Mouse (Mus musculus): ENCODE data around the gene Prkcg.

DNA sequence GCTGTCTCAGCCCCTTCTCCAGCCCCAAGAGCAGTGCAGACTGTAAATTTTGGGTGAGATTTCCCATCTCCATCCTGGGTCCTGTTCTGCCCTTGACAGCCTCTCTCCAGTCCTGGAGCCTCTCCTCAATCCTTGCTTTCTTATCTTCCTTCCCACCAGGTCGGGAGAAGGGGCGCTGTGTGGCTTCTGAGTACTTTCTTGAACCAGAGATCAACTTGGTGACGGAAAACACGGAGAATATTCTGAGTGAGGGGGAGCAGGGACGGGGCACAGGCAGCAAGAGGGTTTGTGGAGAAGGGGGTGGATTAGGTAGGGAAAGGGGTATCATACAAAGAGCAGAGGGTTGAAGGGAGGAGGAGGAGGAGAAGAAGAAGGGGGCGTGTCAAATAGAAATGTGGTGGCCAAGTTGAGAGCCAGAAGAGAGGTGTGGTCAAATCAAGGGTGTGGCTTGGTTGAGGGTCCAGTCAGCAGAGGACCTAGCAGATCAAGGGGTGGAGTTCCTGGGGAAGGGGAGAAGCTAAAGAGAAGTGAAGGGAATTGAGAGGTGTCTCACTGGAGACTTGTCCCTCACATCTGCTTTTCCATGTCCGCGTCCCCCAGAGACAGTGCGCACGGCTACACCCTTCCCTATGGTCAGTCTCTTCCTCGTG is 49.4 kb downstream of the Prkcg start:
- TF ChIP-seq CTCF (IDR thresholded peaks at IDR 0.05; ENCODE audit: low read depth) (no peak), EP300 (IDR thresholded peaks at IDR 0.05; ENCODE audit: low read depth) (no peak)

Measured in liver, postnatal 0 days (tissue).